8 mouse cellular contexts compared by ENCODE assay signal in the genomic region with DNA sequence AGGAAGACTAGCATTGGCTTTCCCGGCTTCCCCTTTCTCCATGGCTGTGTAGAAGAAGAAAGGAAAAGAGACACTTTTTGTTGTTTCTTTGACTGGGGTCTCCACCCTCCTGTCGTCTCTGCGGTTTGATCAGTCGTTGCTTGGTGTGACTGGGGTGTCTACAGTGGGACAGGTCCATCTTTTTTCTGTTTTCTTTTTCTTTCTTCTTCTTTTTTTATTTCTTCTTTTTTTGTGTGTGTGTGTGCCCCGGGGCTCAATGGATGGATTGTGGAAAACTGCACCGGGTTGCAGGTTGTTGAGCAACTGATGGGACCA. TPM values are rescaled to one million over a fixed set of nuclear protein-coding genes. Genes with fewer than 3 reads are reported as not detected.
DNase-seq lines count a peak whose midpoint lies in the region; ATAC-seq lines count a peak whose summit lies in the region.

No protein-coding gene starts in this region.

- 0% methylated on average over 6 of the region's 6 CpGs for WGBS in lung, embryonic 16.5 days
- 0% methylated on average over 6 of the region's 6 CpGs for WGBS in forebrain, embryonic 13.5 days
- WGBS in limb, embryonic 15.5 days = under 1% methylated on average over 6 of the region's 6 CpGs
- WGBS in stomach, embryonic 14.5 days = 0% methylated on average over 6 of the region's 6 CpGs

- H3K4me2 ChIP-seq in lung, embryonic 16.5 days (ENCODE audit: low read depth, low read length) = peak overlapping the region; percentile 83
- peak overlapping the region; percentile 75 for H3K4me2 ChIP-seq in forebrain, embryonic 13.5 days
- H3K4me2 ChIP-seq in limb, embryonic 15.5 days = peak overlapping the region; percentile 90
- H3K4me2 ChIP-seq in stomach, embryonic 14.5 days (replicated peaks; ENCODE audit: low read depth, low read length) = peak overlapping the region; percentile 91

- peaks cover 9% of the 10 kb centered on the region; the same call in 1 of the 2 replicates for H3K4me1 ChIP-seq in lung, embryonic 16.5 days (replicated peaks; ENCODE audit: control insufficient read depth, insufficient read depth, low read length)
- peaks cover 20% of the 10 kb centered on the region for H3K4me1 ChIP-seq in forebrain, embryonic 13.5 days
- peaks cover 27% of the 10 kb centered on the region for H3K4me1 ChIP-seq in limb, embryonic 15.5 days
- 0 out of 2 replicates have a peak, but pooled peaks cover 3% of the 10 kb centered on the region for H3K4me1 ChIP-seq in stomach, embryonic 14.5 days (ENCODE audit: control insufficient read depth, insufficient read depth, low read length)

- H3K36me3 ChIP-seq in lung, embryonic 16.5 days (ENCODE audit: control insufficient read depth, insufficient read depth, low read length) = no peaks in the 10 kb centered on the region
- no peaks in the 10 kb centered on the region for H3K36me3 ChIP-seq in forebrain, embryonic 13.5 days (ENCODE audit: poor library complexity, severe bottlenecking)
- no peaks in the 10 kb centered on the region for H3K36me3 ChIP-seq in limb, embryonic 15.5 days
- H3K36me3 ChIP-seq in stomach, embryonic 14.5 days (ENCODE audit: control insufficient read depth, insufficient read depth, low read length) = no peaks in the 10 kb centered on the region

- H3K27ac ChIP-seq in lung, embryonic 16.5 days (ENCODE audit: low read length) = peak overlapping the region; percentile 75
- H3K27ac ChIP-seq in forebrain, embryonic 13.5 days = peak overlapping the region; percentile 97
- H3K27ac ChIP-seq in limb, embryonic 15.5 days = peak overlapping the region; percentile 95
- H3K27ac ChIP-seq in stomach, embryonic 14.5 days (ENCODE audit: low read length) = peak overlapping the region; percentile 92

- DNase-seq in lung, postnatal 25 days (ENCODE audit: low spot score) = no peak
- no peak for DNase-seq in gastrocnemius, postnatal 4 days (ENCODE audit: low spot score in 2 of 2)
- no peak for DNase-seq in urinary bladder, adult 18-20 months (ENCODE audit: low spot score in 2 of 2)

- no peaks in the 10 kb centered on the region; the same call in 1 of the 2 replicates for H3K27me3 ChIP-seq in lung, embryonic 16.5 days (ENCODE audit: control insufficient read depth, insufficient read depth, low read depth, low read length)
- H3K27me3 ChIP-seq in forebrain, embryonic 13.5 days = peaks cover 27% of the 10 kb centered on the region
- H3K27me3 ChIP-seq in limb, embryonic 15.5 days = no peaks in the 10 kb centered on the region
- no peaks in the 10 kb centered on the region for H3K27me3 ChIP-seq in stomach, embryonic 14.5 days (ENCODE audit: control insufficient read depth, insufficient read depth, low read length)

- H3K9ac ChIP-seq in lung, embryonic 16.5 days (ENCODE audit: low read length) = peak overlapping the region; percentile 75
- peak overlapping the region; percentile 87 for H3K9ac ChIP-seq in forebrain, embryonic 13.5 days
- H3K9ac ChIP-seq in limb, embryonic 15.5 days = peak overlapping the region; percentile 78
- peak overlapping the region; percentile 81; the same call in 1 of the 2 replicates for H3K9ac ChIP-seq in stomach, embryonic 14.5 days (replicated peaks; ENCODE audit: low read depth, low read length)

- ATAC-seq in lung, embryonic 16.5 days (ENCODE audit: low read depth) = no peak
- no peak; the same call in 1 of the 2 replicates for ATAC-seq in forebrain, embryonic 13.5 days
- ATAC-seq in limb, embryonic 15.5 days (ENCODE audit: insufficient number of reproducible peaks, low FRiP score, low TSS enrichment, low read depth) = no peak; the same call in 1 of the 2 replicates
- no peak for ATAC-seq in stomach, embryonic 14.5 days (ENCODE audit: insufficient number of reproducible peaks, insufficient read depth, low FRiP score, low read depth)
- no peak for ATAC-seq in erythroid progenitor cell, adult 5-6 weeks (replicated peaks; ENCODE audit: low FRiP score, poor library complexity, severe bottlenecking)

- peak overlapping the region; percentile 73 for H3K4me3 ChIP-seq in lung, embryonic 16.5 days (ENCODE audit: low read length)
- H3K4me3 ChIP-seq in forebrain, embryonic 13.5 days = peak overlapping the region; percentile 67
- H3K4me3 ChIP-seq in limb, embryonic 15.5 days = peak overlapping the region; percentile 72
- H3K4me3 ChIP-seq in stomach, embryonic 14.5 days (ENCODE audit: low read depth, low read length) = peak overlapping the region; percentile 72

- no peaks in the 10 kb centered on the region for H3K9me3 ChIP-seq in lung, embryonic 16.5 days (ENCODE audit: control insufficient read depth, low read length)
- no peaks in the 10 kb centered on the region for H3K9me3 ChIP-seq in forebrain, embryonic 13.5 days (replicated peaks)
- no peaks in the 10 kb centered on the region for H3K9me3 ChIP-seq in limb, embryonic 15.5 days
- H3K9me3 ChIP-seq in stomach, embryonic 14.5 days (ENCODE audit: control insufficient read depth, low read depth, low read length) = no peaks in the 10 kb centered on the region

RNA-seq across cellular contexts. Expression of gene Adgrl3, which starts 1.0 kb away (rescaled TPM):
- polyA plus RNA-seq in lung, embryonic 16.5 days (2015; fragmentation: Nextera tagmentation; extraction: Ambion mirVana) = 13.8 and 16.5 TPM in 2 replicates
- polyA plus RNA-seq in forebrain, embryonic 13.5 days (2015; fragmentation: Nextera tagmentation; extraction: Ambion mirVana) = 31.7 and 41.4 TPM in 2 replicates
- 27.9 and 32.4 TPM in 2 replicates for polyA plus RNA-seq in limb, embryonic 15.5 days (2015; fragmentation: Nextera tagmentation; extraction: Ambion mirVana)
- polyA plus RNA-seq in stomach, embryonic 14.5 days (2014; fragmentation: Nextera tagmentation; extraction: Ambion mirVana) = 35.5 and 38.4 TPM in 2 replicates
- total RNA-seq in erythroid progenitor cell, adult 5-6 weeks (2015; ENCODE audit: low replicate concordance) = not detected in 2 replicates
- not detected in 2 replicates for total RNA-seq in erythroid progenitor cell, adult 5-6 weeks (2017; ENCODE audit: low replicate concordance)
- 10 to 100 TPM; 26.5 to 28.9 TPM for total RNA-seq in gastrocnemius, postnatal 4 days (2021)
